In the genomic region with DNA sequence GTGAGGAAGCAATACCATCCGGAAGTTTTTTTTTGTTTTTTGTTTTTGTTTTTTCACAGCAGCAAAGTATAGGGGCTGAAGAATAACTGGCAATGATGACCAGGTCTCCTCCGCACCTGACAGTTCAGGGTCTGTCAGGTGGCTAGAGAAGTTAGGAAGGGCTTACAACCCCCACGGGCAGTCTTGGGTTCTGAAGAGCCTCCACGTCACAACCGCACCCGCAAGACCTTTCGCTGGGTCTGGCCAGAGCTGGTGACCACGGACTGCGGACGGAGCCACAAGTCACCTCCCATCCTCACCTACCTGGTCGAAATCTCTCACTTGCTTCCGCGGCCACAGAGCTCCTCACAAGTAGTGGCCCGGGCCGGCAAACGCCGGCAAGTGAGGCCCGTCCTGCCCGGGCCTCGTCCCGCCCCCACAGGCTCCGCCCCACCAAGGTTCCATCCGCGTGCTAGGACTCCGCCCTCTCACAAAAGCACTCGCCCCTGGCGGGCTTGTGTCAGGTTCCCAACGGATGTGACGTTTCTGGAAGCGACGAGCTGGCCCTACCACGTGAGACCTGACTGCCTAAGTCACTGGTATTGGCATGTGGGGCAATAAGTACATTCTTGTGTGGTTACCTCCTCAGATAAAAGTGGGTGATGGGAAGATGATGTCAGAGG, we compare ENCODE assay signal across 8 mouse cellular contexts. TPM values are rescaled to one million over a fixed set of nuclear protein-coding genes. Genes with fewer than 3 reads are reported as not detected.
DNase-seq lines count a peak whose midpoint lies in the region; ATAC-seq lines count a peak whose summit lies in the region.

A gene (minus strand): TSS at position 331 of the 662 bp plus-strand sequence.
A gene (minus strand): TSS at position 462 of the 662 bp plus-strand sequence.

- WGBS in hindbrain, embryonic 14.5 days = 18% methylated on average over 32 of the region's 32 CpGs

- H3K9me3 ChIP-seq in hindbrain, embryonic 14.5 days (ENCODE audit: control insufficient read depth, low read length) = no peaks in the 10 kb centered on the region

- peak within 1 kb of the TSS; percentile 44 for H3K4me3 ChIP-seq in hindbrain, embryonic 14.5 days (replicated peaks; ENCODE audit: low read length)

- H3K4me2 ChIP-seq in hindbrain, embryonic 14.5 days (replicated peaks) = peak within 1 kb of the TSS; percentile 64

- ATAC-seq in hindbrain, embryonic 14.5 days (ENCODE audit: low FRiP score) = peak; percentile 94

- H3K9ac ChIP-seq in hindbrain, embryonic 14.5 days = peak within 1 kb of the TSS; percentile 60

- DNase-seq in ZHBTc4 (ENCODE audit: low read depth, low spot score) = peak; percentile 94
- peak; percentile 25 to 66 for DNase-seq in cerebellum, postnatal 4 days (ENCODE audit: low spot score in 2 of 2)
- DNase-seq in frontal cortex, postnatal 36 days (ENCODE audit: low spot score in 2 of 2) = peak; percentile 78 to 82
- peak; percentile 82 for DNase-seq in hindbrain, embryonic 14.5 days (ENCODE audit: low spot score)
- peak; percentile 75 to 78 for DNase-seq in layer of hippocampus, postnatal 36 days
- DNase-seq in lung, postnatal 25 days (ENCODE audit: low spot score) = peak; percentile 92
- DNase-seq in retina, postnatal 1 day = peak; percentile 90
- DNase-seq in thymus, postnatal 4 days = peak; percentile 87

- H3K36me3 ChIP-seq in hindbrain, embryonic 14.5 days (replicated peaks; ENCODE audit: control insufficient read depth, insufficient read depth) = no peaks in the 10 kb centered on the region

- no peaks in the 10 kb centered on the region for H3K27me3 ChIP-seq in hindbrain, embryonic 14.5 days (ENCODE audit: control insufficient read depth, insufficient read depth, low read length)

- H3K27ac ChIP-seq in hindbrain, embryonic 14.5 days = no peak within 1 kb of the TSS

- 0 out of 2 replicates have a peak, but pooled peaks cover 6% of the 10 kb centered on the region for H3K4me1 ChIP-seq in hindbrain, embryonic 14.5 days (replicated peaks; ENCODE audit: control insufficient read depth, insufficient read depth, low read length)

RNA-seq across cellular contexts. Expression of the first gene that starts in this region (rescaled TPM):
- polyA plus RNA-seq in hindbrain, embryonic 14.5 days (2014; fragmentation: Nextera tagmentation; extraction: Ambion mirVana) = 68.4 and 74.3 TPM in 2 replicates
- total RNA-seq in layer of hippocampus, postnatal 36 days (2021) = 10 to 100 TPM; 67.7 to 68.7 TPM

RNA-seq across cellular contexts. Expression of the second gene that starts in this region (rescaled TPM):
- polyA plus RNA-seq in hindbrain, embryonic 14.5 days (2014; fragmentation: Nextera tagmentation; extraction: Ambion mirVana) = 7.1 and 9.5 TPM in 2 replicates
- total RNA-seq in layer of hippocampus, postnatal 36 days (2021) = 1 to 10 TPM; 2.1 to 3.3 TPM
